Mouse (Mus musculus) CH12.LX (cell line): Measurements from ENCODE around the gene Wdr95.
"Not testable (repeated sequence)": the region's sequence is repeated elsewhere in the genome, so short reads cannot be mapped to it uniquely, and the experiment has no call there.

ENCODE experiments used
- CTCF ChIP-seq, 2 experiments: IDR thresholded peaks in 1 of 2; conservative IDR thresholded peaks in 1 of 2; 2 replicates each; pipeline ENCODE4 v1.5.1; 2011 to 2012; ENCODE audit warnings: low read depth in 2 of 2, low read length in 2 of 2, improper control_type of control experiment in 1 of 2, inconsistent platforms in 1 of 2, mild to moderate bottlenecking in 1 of 2, moderate library complexity in 1 of 2
- KAT2A ChIP-seq: IDR thresholded peaks from 2 replicates; pipeline ENCODE4 v1.6.1; 2012; ENCODE audit warnings: low read length, improper control_type of control experiment, inconsistent platforms; ENCODE audit not compliant: insufficient replicate concordance
- POLR2A ChIP-seq: IDR thresholded peaks from 2 replicates; pipeline ENCODE4 v1.6.1; 2011; ENCODE audit warnings: low read depth, mild to moderate bottlenecking, improper control_type of control experiment, low read length
- SMC3 ChIP-seq: IDR thresholded peaks from 2 replicates; pipeline ENCODE4 v1.6.1; 2011; ENCODE audit warnings: low read depth, low read length, improper control_type of control experiment

- TF ChIP-seq KAT2A; POLR2A; CTCF (conservative IDR thresholded peaks at IDR 0.05 in 1 of 2, IDR thresholded peaks at IDR 0.05 in 1 of 2; ENCODE audit: low read depth in 2 of 2, low read length in 2 of 2); SMC3: not testable (repeated sequence)
Observed at GRCm38 (mm10) chr5:149527292-149527691, 1.2 kb upstream of the Wdr95 start.
